Mouse (Mus musculus) kidney, adult 2 months (tissue): ENCODE measurements around the gene Slc29a4.

Experiments used
- CTCF ChIP-seq: fragments of 200-500 bp; conservative IDR thresholded peaks from 2 replicates; pipeline ENCODE4 v1.5.1; 2011; ENCODE audit warnings: low read depth, mild to moderate bottlenecking, control low read depth, low read length, moderate library complexity, mixed read lengths; ENCODE audit not compliant: insufficient read depth, insufficient read length
- POLR2A ChIP-seq: fragments of 200-500 bp; IDR thresholded peaks from one replicate; pipeline ENCODE4 v1.6.1; 2011; ENCODE audit warnings: low read depth, low read length, control low read depth

GRCm38 (mm10) chr5:142697742-142698141 is 5.4 kb downstream of the Slc29a4 start:
- TF ChIP-seq POLR2A = no peak
- TF ChIP-seq CTCF = no peak
